In genomic region chr15:31815551-31815950, GRCm38 (mm10) we compare ENCODE assay signal across 22 mouse cellular contexts.
A peak's percentile ranks its signal among the peaks of the same experiment; 100 is the strongest.
DNase-seq lines count a peak whose midpoint lies in the region; ATAC-seq and TF ChIP-seq lines count a peak whose summit lies in the region.
"Had no signal": no experiment of that assay in that cellular context is flagged by ENCODE, and none has a peak within 500 bp of the region (broad histone marks: within the 10 kb centered on the region; RNA-seq: fewer than 3 reads in every experiment).

No protein-coding gene starts in this region.

- H3K27ac ChIP-seq in layer of hippocampus, adult 2 months: no peak overlapping the region
- H3K27ac ChIP-seq in forebrain, embryonic 15.5 days (replicated peaks): no peak overlapping the region
- H3K27ac ChIP-seq: forebrain, embryonic 10.5 days; forebrain, embryonic 13.5 days; gastrocnemius, adult 2 months; hindbrain, embryonic 12.5 days; hindbrain, embryonic 15.5 days had no signal

- H3K27me3 ChIP-seq in forebrain, embryonic 15.5 days: no peaks in the 10 kb centered on the region
- H3K27me3 ChIP-seq: forebrain, embryonic 13.5 days; hindbrain, embryonic 12.5 days; hindbrain, embryonic 15.5 days had no signal

- no peak for ATAC-seq in forebrain, embryonic 15.5 days (replicated peaks)
- ATAC-seq: activated CD4-positive, CD25-positive, alpha-beta regulatory T cell, adult 4 months; forebrain, embryonic 13.5 days; forebrain, postnatal 0 days had no signal

- H3K4me2 ChIP-seq in forebrain, embryonic 15.5 days (replicated peaks): no peak overlapping the region
- H3K4me2 ChIP-seq: forebrain, embryonic 13.5 days; heart, embryonic 11.5 days; hindbrain, embryonic 12.5 days; hindbrain, embryonic 15.5 days had no signal

- TF ChIP-seq CTCF in layer of hippocampus, adult 2 months (conservative IDR thresholded peaks at IDR 0.05): no peak

- no peak overlapping the region; the same call in 1 of the 2 replicates for H3K4me3 ChIP-seq in layer of hippocampus, adult 2 months
- H3K4me3 ChIP-seq in forebrain, embryonic 15.5 days: no peak overlapping the region
- H3K4me3 ChIP-seq: forebrain, embryonic 10.5 days; forebrain, embryonic 13.5 days; gastrocnemius, adult 2 months; hindbrain, embryonic 12.5 days; hindbrain, embryonic 15.5 days had no signal

- 89% methylated on average over 5 of the region's 5 CpGs for WGBS in forebrain, embryonic 15.5 days

- 0 out of 2 replicates have a peak, but pooled peaks cover 5% of the 10 kb centered on the region for H3K4me1 ChIP-seq in forebrain, embryonic 15.5 days
- H3K4me1 ChIP-seq: forebrain, embryonic 10.5 days; forebrain, embryonic 13.5 days; hindbrain, embryonic 12.5 days; hindbrain, embryonic 15.5 days had no signal

- no peaks in the 10 kb centered on the region for H3K36me3 ChIP-seq in forebrain, embryonic 15.5 days
- H3K36me3 ChIP-seq: forebrain, embryonic 10.5 days; hindbrain, embryonic 12.5 days; hindbrain, embryonic 15.5 days had no signal

- H3K9me3 ChIP-seq in forebrain, embryonic 15.5 days: no peaks in the 10 kb centered on the region
- H3K9me3 ChIP-seq: forebrain, embryonic 10.5 days; forebrain, embryonic 13.5 days; hindbrain, embryonic 12.5 days; hindbrain, embryonic 15.5 days had no signal

- no peak overlapping the region for H3K9ac ChIP-seq in forebrain, embryonic 15.5 days (replicated peaks)
- H3K9ac ChIP-seq: forebrain, embryonic 13.5 days; forebrain, postnatal 0 days; hindbrain, embryonic 12.5 days; hindbrain, embryonic 15.5 days had no signal

- peak; percentile 61 for DNase-seq in brain, adult 2 months (ENCODE audit: low read depth, low spot score)
- DNase-seq in layer of hippocampus, adult 2 months (ENCODE audit: low spot score in 2 of 2): peak; percentile 53 to 73
- peak; percentile 77 for DNase-seq in layer of hippocampus, adult 9-11 months
- DNase-seq in telencephalon, adult 2 months (ENCODE audit: low read depth, low spot score): peak; percentile 9
- no peak for DNase-seq in embryo, embryonic 10 days (ENCODE audit: low spot score)
- DNase-seq in kidney, postnatal 25 days: no peak
- DNase-seq: adrenal gland, adult 8-10 months; adrenal gland, postnatal 36 days; cerebellum, adult 11 months; cerebellum, adult 8-10 months; cerebellum, postnatal 10 days; cerebellum, postnatal 36 days; forebrain, postnatal 0 days; gastrocnemius, adult 2 months; gastrocnemius, postnatal 14 days had no signal

Comparison
In these comparisons a context has a peak if more than half of its experiments do, and no peak if none do; other contexts are left out.
1. DNase-seq: peak in brain, adult 2 months (single experiment), layer of hippocampus, adult 2 months (2 of 2), layer of hippocampus, adult 9-11 months (single experiment) and telencephalon, adult 2 months (single experiment); none in embryo, embryonic 10 days (single experiment) and kidney, postnatal 25 days (0 of 2).